Mouse (Mus musculus) gastrocnemius, adult 2 months (tissue): ENCODE measurements around the gene Ncan. TPM values are rescaled to one million over a fixed set of nuclear protein-coding genes. Genes with fewer than 3 reads are reported as not detected.

Source experiments
- DNase-seq: peaks from one replicate; pipeline ENCODE4 v3.0.0; 2022
- H3K27ac ChIP-seq: fragments of 200-600 bp; 2 replicates; pipeline ENCODE4 v1.8.1; 2022; ENCODE audit warnings: mild to moderate bottlenecking
- H3K4me3 ChIP-seq: fragments of 200-600 bp; 2 replicates; pipeline ENCODE4 v1.8.1; 2022; ENCODE audit warnings: mild to moderate bottlenecking, moderate library complexity
- CTCF ChIP-seq: fragments of 200-600 bp; IDR thresholded peaks from 2 replicates; pipeline ENCODE4 v1.8.1; 2022; ENCODE audit warnings: antibody characterized with exemption, mild to moderate bottlenecking, moderate library complexity
- intact Hi-C: fragments of 180-260 bp; cut with DNase I; formaldehyde crosslinking; loops from one replicate; pipeline ENCODE4 v1.15.1; 2025
- total RNA-seq, 2 experiments: library from RNA; stranded (reverse); gene quantifications; 2 replicates each; pipeline ENCODE4 v1.2.3; 2021

The Ncan gene
- total RNA-seq, 2 experiments from 2014 or later = not detected

DNA sequence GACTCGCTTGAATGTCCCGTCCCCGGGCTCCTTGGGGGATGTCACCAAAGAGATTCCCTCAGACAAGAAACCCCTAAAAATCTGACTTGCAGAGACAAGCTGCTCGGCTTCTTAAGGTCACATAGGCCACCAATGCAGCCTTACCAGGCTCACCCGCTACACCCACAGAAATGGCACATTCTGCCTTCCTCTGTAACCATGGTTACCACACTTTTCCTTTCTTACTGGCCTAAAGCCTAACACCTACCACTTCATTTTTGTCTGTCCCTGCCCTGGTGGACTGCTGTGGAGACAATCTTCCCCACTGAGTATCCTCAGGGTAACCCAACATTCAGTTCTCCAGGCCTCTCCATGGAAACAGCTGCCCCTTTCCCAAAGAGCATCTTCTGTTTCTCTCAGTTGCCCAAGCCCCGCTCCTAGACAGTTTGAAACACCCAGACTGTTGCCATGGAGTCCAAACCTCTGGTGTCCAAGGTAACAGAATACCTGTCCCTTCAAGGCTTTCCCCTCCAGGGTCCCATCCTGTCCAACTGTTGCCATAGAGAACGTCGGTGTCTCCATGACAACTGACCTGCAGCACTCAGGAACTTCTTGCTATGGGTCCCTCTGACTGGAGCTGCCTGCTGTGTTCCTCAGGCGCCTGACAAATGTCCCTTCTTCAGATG, 31.2 kb downstream of the Ncan start:
- intact Hi-C loops = loop anchor here (5.0 kb wide), 1 partner anchor 78 kb away; no protein-coding TSS in a partner anchor
- no peak for DNase-seq
- Histone ChIP-seq H3K27ac (no peak overlapping the region), H3K4me3 (no peak overlapping the region)
- no peak for TF ChIP-seq CTCF

DNA sequence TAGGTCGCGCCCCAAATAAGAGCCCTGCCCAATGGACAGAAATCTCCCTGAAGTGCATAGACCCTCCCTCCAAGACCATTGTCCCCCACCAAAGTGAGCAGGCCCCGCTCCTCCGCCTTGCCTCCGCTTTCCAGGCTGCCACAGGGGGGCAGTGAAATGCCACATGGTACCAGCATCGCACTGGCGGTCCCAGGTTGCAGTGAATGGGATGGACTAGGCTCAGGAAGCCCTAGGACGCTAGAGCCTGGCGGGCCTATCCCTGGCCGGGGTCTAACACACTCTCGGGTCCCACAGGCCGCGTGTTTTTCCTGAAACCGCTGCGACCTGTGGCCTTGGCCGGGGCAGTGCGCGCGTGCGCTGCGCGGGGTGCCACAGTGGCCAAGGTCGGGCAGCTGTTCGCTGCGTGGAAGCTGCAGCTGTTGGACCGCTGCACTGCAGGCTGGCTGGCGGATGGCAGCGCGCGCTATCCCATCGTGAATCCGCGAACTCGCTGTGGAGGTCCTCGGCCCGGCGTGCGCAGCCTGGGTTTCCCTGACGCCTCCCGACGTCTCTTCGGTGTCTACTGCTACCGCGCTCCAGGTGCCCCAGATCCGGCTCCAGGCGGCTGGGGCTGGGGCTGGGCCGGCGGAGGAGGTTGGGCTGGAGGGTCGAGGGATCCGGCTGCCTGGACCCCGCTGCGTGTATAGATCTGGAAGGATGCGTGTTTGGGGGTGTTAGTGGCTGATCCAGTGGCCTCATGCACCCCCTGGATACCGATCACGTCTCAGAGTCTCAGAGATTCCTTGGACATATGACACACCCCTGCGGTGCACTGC, 32.6 kb downstream of the Ncan start:
- DNase-seq = peak; percentile 53
- peak; percentile 64 for TF ChIP-seq CTCF
- no peak overlapping the region for H3K27ac ChIP-seq
- peak overlapping the region; percentile 37 for H3K4me3 ChIP-seq
- intact Hi-C loops = loop anchor here (5.0 kb wide), 1 partner anchor 79 kb away; no protein-coding TSS in a partner anchor

DNA sequence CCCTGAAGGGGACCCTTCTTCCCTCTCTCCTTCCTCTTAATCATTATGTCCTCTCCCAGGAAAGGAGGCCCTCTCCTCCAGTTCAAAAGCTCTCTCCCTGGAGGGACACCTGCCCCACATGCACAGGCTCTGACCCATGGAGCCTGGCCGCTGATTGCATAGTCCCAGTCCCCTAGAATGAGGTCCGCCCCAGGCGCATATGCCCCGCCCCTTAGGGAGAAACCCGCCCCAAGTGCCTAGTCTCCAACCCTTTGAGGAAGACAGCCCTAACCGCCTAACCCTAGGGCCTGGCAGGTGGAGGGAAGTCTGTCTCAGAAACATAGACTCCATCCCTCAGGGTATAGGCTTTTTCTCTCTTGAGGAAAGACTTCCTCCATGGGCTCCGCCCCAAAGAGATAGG, 33.4 kb downstream of the Ncan start:
- H3K4me3 ChIP-seq = no peak overlapping the region
- DNase-seq = no peak
- intact Hi-C loops = loop anchor here (5.0 kb wide), 1 partner anchor 80 kb away; no protein-coding TSS in a partner anchor
- no peak for TF ChIP-seq CTCF
- no peak overlapping the region for H3K27ac ChIP-seq

DNA sequence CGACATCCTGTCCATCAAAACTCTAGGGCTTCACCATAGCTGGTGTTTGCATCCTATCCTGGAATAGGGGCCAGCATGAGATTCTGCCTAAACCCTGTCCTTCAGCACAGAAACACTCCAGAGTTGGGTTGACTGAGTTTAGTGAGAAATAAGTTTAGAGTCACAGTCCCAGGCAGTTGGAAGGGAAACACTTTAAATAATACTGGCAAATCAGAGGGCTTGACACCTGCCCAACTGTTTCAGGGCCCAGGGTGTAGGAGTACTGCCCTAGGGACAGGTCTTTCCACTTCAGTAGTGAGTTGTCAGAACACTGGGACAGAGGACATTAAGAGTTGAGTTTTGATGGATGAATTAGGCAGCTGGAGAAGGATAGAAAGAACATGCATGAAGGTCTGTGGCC, 34.5 kb downstream of the Ncan start:
- intact Hi-C loops = loop anchor here (5.0 kb wide), 1 partner anchor 81 kb away; no protein-coding TSS in a partner anchor
- no peak overlapping the region for H3K27ac ChIP-seq
- no peak for TF ChIP-seq CTCF
- no peak overlapping the region for H3K4me3 ChIP-seq
- DNase-seq = no peak

DNA sequence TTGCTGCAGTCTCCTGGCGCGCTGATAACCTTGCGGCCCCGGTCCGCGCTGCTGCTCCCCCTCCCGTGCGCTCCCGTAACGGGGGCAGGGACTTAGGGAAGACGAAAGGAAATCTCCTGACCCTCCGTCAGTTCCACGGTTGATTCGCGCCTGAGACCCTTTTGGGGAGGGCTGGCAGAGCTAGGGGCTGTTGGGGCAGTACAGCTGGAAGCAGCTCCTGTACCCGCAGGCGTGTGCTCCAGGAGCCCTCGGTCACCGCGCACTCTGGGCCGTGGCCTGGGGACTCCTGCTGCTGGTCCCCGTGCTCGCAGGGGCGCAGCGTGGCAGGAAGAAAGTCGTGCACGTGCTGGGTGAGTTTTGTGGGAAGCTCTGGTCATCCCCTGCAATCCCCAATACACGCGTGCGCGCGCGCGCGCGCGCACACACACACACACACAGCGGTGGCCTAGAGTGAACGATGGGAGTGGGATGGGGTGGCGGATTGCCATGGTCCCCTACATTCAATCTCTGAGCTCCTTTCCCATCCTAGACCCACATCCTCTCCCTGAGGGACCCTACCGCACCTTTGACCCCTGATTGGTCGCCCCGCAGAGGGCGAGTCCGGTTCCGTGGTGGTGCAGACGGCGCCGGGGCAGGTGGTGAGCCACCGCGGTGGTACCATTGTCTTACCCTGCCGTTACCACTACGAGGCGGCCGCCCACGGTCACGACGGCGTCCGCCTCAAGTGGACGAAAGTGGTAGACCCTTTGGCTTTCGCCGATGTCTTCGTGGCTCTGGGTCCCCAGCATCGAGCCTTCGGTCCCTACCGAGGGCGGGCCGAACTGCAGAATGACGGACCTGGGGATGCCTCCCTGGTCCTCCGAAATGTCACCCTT, 36.2 kb downstream of the Ncan start:
- Histone ChIP-seq H3K4me3 (peak overlapping the region; percentile 67), H3K27ac (no peak overlapping the region)
- DNase-seq = no peak
- TF ChIP-seq CTCF = no peak
- intact Hi-C loops = loop anchor here (5.0 kb wide), 1 partner anchor 83 kb away; no protein-coding TSS in a partner anchor

DNA sequence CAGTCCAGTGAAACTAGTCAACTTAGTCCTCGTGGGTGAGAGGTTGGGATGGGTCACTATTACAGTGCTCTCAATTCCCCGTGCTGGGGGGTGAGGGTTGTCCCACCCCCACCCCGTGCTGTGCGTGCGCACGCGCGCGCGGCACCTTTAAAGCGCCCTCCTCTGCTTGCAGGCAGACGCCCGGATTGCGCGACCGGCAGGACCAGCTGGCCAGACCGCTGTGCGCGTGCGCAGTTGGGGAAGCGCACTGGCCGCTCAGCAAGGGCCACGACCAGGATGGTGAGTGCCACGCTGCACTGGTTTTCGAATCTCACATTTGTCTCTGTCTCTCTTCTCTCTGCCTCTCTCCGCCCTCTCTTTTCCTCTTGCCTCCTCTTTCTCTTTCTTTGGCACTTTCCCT, 37.4 kb downstream of the Ncan start, which contains the start of gene Hapln4:
Gene Hapln4 (plus strand): TSS at position 173 of the 400 bp plus-strand sequence.
- intact Hi-C loops = no loop called here
- peak within 1 kb of the TSS; percentile 67 for H3K4me3 ChIP-seq
- peak; percentile 72 for DNase-seq
- TF ChIP-seq CTCF = no peak
- H3K27ac ChIP-seq = no peak within 1 kb of the TSS

DNA sequence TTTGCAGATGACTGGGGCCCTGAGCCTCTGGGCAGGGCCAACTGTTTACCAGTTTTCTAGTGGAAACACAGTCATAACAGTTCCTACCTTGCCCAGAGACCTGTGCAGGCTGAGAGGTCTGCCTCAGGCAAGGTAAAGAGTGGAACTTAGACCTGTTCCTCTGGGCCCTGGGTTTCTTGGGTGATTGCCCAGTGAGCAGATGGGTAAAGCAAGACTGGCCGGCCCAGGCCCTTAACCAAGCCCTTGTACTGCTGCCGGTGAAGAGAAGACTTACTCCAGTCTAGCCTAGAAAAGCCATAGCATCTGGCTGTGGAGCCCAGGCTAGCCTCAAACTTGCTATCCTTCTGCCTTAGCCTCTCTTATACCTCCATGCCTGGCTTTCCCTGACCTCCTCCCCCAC, 38.7 kb downstream of the Ncan start:
- Histone ChIP-seq H3K4me3 (no peak overlapping the region), H3K27ac (no peak overlapping the region)
- intact Hi-C loops = no loop called here
- DNase-seq = no peak
- TF ChIP-seq CTCF = no peak

DNA sequence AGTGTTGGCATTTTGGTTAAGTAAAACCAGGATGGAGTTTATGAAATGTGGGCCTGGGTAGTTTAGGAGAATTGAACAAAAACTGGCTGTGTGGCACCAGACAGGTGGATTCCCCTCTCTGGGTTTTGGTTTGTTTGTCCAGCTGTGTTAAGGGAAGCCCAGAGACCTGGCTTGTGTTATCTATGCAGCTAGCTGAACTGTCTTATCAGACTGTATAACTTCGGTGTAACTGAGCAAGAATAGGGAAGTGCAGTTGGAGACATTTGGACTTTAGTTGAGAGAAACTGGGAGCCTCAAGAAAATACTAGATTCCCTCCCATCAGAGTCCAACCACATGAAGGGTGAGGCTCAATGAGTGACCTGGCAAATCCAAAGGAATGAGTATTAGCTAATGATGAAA, 47.0 kb downstream of the Ncan start:
- no peak overlapping the region for H3K27ac ChIP-seq
- no peak for DNase-seq
- TF ChIP-seq CTCF = no peak
- no peak overlapping the region for H3K4me3 ChIP-seq
- intact Hi-C loops = no loop called here

DNA sequence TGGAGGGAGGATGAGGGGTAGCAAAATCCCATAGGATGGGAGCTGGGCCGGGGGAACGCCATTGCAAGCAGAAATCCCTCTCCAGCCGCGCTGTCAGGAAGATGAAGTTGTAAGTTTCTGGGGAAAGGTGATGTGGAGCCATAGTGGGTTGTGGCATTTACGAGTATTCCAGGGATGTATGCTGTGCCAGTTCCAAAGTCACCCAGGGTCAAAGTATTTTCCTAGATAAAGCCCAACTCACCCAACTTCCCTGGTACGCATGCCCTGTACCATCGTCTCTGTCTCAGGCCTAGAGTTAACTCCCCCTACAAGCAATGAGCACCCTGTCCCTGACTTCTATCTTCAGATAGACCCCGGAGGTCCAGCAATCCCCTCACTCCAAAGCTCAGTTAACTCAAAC, 47.6 kb downstream of the Ncan start:
- intact Hi-C loops = no loop called here
- H3K4me3 ChIP-seq = peak overlapping the region; percentile 64
- TF ChIP-seq CTCF = no peak
- H3K27ac ChIP-seq = peak overlapping the region; percentile 67
- DNase-seq = no peak

DNA sequence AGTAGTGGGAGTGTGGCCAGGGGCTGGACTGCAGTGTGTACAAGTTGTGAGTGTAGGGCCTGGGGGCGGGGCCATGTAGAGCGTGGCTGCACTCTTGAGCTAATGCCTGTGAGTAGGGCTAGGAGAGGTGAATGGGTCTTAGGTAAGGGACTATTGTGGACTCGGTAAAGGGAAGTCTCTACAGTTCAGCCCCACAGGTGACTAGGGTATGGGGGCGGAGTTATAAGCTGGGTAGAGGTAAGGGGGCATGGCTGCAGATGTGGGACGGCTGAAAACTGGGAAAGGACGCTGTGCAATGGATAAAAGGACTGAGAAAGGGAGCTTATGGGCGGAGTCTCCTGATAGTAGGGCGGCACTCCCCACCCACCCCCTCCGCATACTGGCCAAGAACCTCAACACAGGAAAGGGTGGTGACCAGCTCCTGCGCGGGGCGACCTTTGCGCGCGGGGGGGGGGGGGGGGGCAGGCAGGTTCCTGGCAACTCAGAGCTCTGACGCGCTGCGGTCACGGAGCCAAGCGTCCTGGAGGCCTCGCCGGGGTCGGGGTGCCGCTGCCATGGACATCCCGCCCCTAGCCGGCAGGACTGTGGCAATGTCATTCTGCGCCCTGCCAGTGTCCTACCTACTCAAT, 48.1 kb downstream of the Ncan start, which contains the start of gene Tm6sf2:
Gene Tm6sf2 (plus strand): TSS at position 484 of the 629 bp plus-strand sequence.
- H3K27ac ChIP-seq = peak within 1 kb of the TSS; percentile 67
- intact Hi-C loops = no loop called here
- TF ChIP-seq CTCF = no peak
- H3K4me3 ChIP-seq = peak within 1 kb of the TSS; percentile 64
- DNase-seq = peak; percentile 58

DNA sequence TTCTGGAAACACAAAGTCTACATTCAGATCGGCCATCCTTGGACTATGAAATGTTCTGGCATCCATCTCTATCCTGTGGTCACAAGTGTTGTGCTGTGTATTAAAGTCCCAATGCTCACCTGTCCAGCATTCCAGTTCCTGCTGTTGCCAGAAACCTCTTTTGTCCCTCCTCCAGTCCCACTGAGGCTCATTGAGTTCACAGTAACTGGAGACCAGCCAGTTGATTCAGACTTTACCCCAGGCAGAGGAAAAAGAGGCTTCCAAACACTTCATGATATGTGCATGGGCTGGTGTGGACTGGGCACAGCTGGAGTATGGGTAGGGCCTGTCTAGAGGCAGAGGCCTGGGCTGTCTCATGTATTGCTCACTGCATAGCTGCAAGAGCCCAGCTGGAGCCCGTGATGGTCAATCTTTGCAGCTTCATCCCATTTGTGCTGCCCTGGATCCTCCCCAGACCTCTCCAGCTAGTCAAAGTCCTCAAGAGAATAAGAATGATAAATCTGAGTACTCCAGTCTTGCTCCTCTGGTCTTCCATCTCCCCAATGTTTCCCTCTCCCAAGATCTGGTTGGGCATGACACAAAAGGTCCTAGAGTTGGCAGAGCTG, 48.7 kb downstream of the Ncan start:
- peak overlapping the region; percentile 48 for H3K27ac ChIP-seq
- intact Hi-C loops = no loop called here
- DNase-seq = no peak
- no peak for TF ChIP-seq CTCF
- H3K4me3 ChIP-seq = no peak overlapping the region
